Mouse (Mus musculus): ENCODE measurements at regions not wholly inside any gene's neighbourhood (a gene's known extent, or its start where the extent isn't known, plus 50 kb on each side); places are given as distances from the start of the nearest gene placed in this dataset.

DNA sequence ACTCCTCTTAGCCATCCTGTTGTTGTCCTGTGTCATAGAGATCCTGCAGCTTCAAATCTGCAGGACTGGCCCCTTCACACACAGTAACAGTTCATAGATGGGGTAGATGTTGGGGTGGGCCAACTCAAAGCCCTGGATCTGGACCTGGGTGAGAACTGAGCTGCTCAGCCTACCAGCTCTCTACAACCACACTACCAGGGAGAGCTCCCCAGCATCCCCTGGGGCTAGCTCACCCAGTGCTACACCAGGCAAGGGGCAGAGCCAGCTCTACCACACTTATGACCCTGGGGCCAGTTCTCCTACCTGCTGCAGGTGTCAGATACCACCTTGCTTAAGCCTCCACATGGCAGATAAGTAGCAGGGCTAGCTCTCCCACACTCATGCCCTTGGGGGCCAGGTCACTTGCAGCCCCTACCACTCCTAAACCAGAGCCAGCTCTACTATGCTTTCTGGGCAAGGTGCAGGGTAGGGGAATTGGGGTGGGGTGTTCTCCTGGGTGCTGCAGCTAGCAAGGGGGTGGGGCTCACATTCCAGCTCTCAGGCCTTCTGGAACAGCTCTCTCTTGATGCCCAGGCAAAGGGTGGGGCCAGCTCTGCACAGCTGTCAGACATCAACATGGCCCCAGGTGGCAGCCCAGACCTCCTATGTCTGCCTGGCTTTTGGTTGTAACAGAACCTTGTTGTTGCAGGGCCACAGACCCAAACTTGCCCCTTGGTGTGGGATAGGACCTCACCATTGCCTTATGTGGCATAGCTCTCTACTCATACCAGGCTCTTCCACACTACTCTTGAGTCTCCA lies 62.4 kb upstream of the Tab2 start:
- no peak for DNase-seq

DNA sequence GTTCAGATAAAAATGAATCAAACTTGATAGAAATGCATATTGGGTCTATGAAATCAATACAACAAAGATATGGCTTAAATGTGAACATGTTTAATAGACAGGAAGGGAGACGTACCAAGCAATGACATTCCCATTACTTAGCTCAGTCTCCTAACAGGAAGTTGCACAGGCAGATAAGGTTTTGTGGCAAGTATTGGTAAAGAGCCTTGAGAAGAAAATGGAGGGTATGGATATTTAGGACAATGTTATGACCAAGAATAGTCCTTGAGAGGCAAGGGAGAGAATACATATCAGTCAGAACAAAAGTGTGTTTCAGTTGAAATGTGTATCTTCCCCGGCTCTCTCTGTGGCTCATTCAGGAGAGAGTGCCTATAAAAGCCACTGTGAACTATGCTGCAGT lies 60.7 kb upstream of the Tab2 start:
- DNase-seq = no peak

DNA sequence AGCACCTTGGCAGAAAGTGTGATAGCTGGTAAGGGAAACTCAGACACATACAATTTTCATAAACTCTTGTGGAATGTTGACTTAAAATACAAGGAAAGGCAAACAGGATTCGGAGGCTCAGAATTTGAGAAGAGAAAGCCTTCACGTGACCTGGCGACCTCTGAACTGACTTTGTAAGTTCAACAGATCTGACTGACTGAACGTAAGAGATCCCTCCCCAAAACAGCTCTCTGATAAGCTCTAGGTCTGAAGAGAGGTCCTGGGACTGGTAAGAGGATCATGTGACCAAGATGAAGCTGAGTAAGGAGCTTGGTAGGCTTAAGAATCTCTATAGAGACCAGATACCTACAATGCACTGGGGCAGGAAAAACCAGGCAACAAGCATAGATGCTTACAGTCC lies 55.7 kb upstream of the Tab2 start:
- DNase-seq = no peak

DNA sequence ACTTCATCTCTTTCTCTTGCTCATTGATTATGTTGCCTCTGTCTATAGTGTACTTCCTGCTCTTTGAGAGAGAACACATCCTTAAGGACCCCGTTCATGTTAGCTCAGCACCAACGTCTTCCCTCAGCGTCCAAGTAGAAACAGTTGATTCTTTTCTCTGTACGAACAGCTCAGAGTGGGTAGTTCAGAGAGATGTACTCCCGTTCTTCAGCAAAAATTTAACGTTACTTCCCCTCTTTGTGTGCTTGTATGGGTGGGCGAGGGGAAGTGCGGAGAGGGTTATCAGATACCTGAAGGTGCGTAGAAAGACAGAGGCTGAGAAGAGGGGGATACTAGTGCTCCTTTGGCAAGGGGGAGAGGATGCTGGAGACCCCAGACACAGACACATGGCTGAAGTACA lies 55.1 kb upstream of the Tab2 start:
- no peak for DNase-seq

DNA sequence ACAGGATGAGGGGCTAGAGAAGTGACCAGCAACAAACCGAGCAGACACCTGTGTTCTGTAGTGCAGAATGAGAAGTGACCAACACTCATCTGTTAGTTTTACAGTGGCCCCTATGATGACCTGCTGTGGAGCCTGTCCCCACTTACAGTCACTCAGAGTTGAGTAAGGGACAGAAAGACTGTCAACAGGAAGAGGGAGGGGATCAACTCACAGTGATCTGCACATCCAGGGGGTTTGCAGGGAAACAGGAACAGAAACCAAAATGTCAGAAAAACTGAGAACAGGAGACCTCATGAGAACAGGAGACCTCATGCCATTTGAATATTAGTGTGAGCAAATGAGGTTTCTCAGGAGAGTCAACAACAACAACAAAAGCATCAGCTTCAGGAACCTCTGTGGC lies 53.8 kb upstream of the Tab2 start:
- no peak for DNase-seq

DNA sequence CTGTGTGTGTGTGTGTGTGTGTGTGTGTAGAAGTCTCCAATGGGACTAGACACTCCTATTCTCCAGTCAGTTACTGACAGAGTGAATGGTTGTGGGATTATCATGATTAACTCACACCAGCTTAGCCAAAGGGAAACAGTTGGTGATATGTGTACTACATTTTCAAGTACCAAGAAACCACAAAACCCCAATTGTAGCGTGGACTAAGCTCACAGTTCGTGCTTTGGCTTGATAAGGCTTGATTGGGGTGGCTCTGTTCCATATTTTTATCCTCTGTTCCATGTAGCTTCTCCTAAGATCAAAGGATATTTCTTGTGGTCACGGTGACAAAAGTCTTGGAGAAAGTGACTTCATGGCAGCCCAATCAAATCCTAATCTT lies 51.9 kb upstream of the Tab2 start:
- DNase-seq = no peak

DNA sequence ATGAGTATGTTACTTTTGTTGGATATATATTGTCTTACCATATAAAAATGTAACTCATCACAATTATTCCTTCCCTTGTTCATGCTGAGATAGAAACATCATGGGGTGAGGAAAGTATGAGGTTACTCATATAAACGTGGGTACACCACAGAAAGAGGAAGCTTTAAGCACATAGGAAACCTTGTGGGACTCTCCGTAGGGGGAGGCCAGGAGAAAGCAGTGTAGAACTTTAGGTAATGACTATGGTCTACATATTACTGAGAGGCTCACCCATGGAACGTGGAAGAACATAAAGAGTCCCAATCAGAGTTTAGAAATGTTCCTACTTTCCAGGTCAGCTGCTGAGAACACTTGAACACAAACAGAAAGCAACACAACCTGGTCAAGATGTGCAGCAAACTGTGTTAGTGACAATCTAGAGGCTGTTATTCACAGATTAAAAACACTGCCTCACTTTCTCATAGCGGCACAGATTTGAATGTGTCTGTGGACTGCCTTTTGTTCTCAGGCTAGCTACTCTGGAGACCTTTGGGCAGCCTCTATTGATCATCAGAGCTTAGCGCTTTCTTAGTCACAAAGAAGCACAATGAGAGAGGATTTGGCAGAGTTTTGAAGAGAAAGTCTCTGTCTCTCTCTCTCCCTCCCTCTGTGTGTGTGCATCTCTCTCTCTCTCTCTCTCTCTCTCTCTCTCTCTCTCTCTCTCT lies 51.4 kb upstream of the Tab2 start:
- no peak for DNase-seq

Measured in lung, postnatal 10 days (tissue).